Mouse (Mus musculus) embryo, embryonic 11.5 days (tissue): ENCODE measurements around the gene Sprn.

ENCODE experiments used
- DNase-seq: peaks from one replicate; pipeline ENCODE4 v3.0.0-alpha.2; 2012; ENCODE audit warnings: low read depth, low spot score

Sprn gene

DNA sequence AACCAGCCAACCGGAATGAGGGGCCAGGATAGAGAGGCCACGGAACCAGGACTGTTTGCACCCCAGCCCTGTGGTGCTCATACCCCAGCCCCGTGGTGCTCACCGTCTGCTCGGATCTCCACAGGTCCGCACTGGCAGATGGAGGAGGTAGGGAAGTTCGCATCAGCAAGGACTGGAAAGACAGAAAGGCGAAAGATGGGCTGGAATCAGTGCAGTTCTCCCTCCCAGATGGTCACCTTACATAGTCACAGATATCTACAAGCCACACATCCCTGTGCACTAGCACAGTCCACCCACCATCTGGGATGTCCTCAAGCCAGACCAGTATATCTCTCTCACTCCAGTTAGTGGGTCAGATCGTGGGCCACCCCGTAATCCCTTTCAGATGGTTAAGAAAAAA is 53.2 kb downstream of the Sprn start:
- no peak for DNase-seq
